Mouse (Mus musculus): ENCODE results near the gene Lpo. TPM values are rescaled to one million over a fixed set of nuclear protein-coding genes. Genes with fewer than 3 reads are reported as not detected.
A peak's percentile ranks its signal among the peaks of the same experiment; 100 is the strongest.

Lpo gene
- total and polyA plus RNA-seq, 2 experiments from 2014 or later: 3.3 to 3.4 TPM

- Histone ChIP-seq H3K4me2 (ENCODE audit: low read depth, low read length) (no peak overlapping the region), H3K27ac (no peak overlapping the region), H3K9me3 (ENCODE audit: low read length) (no peaks in the 10 kb centered on the region), H3K4me1 (ENCODE audit: insufficient read depth, low read length) (0 out of 2 replicates have a peak, but pooled peaks cover 3% of the 10 kb centered on the region), H3K27me3 (ENCODE audit: insufficient read depth, low read length) (no peaks in the 10 kb centered on the region), H3K36me3 (ENCODE audit: insufficient read depth, low read length) (no peaks in the 10 kb centered on the region), H3K4me3 (ENCODE audit: low read length) (no peak overlapping the region), H3K9ac (replicated peaks; ENCODE audit: low read length) (no peak overlapping the region)
- DNase-seq (ENCODE audit: low spot score): no peak
- TF ChIP-seq CTCF (IDR thresholded peaks at IDR 0.05; ENCODE audit: low read depth): no peak
- WGBS: 84% methylated on average over 7 of the region's 7 CpGs
- no peak for ATAC-seq
These were observed 19.9 kb downstream of the Lpo start for GRCm38 (mm10) chr11:87808236-87808635.

- DNase-seq (ENCODE audit: low spot score) (no peak), ATAC-seq (no peak)
- Histone ChIP-seq H3K4me3 (ENCODE audit: low read length) (no peak overlapping the region), H3K9me3 (ENCODE audit: low read length) (no peaks in the 10 kb centered on the region), H3K4me1 (ENCODE audit: insufficient read depth, low read length) (0 out of 2 replicates have a peak, but pooled peaks cover 8% of the 10 kb centered on the region), H3K27ac (no peak overlapping the region), H3K36me3 (ENCODE audit: insufficient read depth, low read length) (no peaks in the 10 kb centered on the region), H3K4me2 (ENCODE audit: low read depth, low read length) (no peak overlapping the region), H3K27me3 (ENCODE audit: insufficient read depth, low read length) (no peaks in the 10 kb centered on the region), H3K9ac (replicated peaks; ENCODE audit: low read length) (no peak overlapping the region)
- no peak for TF ChIP-seq CTCF (IDR thresholded peaks at IDR 0.05; ENCODE audit: low read depth)
- 89% methylated on average over 6 of the region's 6 CpGs for WGBS
These were observed 20.7 kb downstream of the Lpo start for GRCm38 (mm10) chr11:87807433-87807832.

- DNase-seq (ENCODE audit: low spot score) (no peak), ATAC-seq (no peak)
- Histone ChIP-seq H3K4me3 (ENCODE audit: low read length) (no peak overlapping the region), H3K4me2 (ENCODE audit: low read depth, low read length) (no peak overlapping the region), H3K27me3 (ENCODE audit: insufficient read depth, low read length) (no peaks in the 10 kb centered on the region), H3K4me1 (ENCODE audit: insufficient read depth, low read length) (0 out of 2 replicates have a peak, but pooled peaks cover 6% of the 10 kb centered on the region), H3K9me3 (ENCODE audit: low read length) (no peaks in the 10 kb centered on the region), H3K9ac (replicated peaks; ENCODE audit: low read length) (no peak overlapping the region), H3K27ac (no peak overlapping the region), H3K36me3 (ENCODE audit: insufficient read depth, low read length) (no peaks in the 10 kb centered on the region)
- peak; percentile 46 for TF ChIP-seq CTCF (IDR thresholded peaks at IDR 0.05; ENCODE audit: low read depth)
- WGBS: 67% methylated on average over 1 of the region's 1 CpGs
These were observed 22.6 kb downstream of the Lpo start for GRCm38 (mm10) chr11:87805448-87805847.

- H3K4me2 ChIP-seq (ENCODE audit: low read depth, low read length): 0 out of 2 replicates have a peak overlapping the region, but pooled peaks have one; percentile 10
- 0 out of 2 replicates have a peak, but pooled peaks cover 6% of the 10 kb centered on the region for H3K4me1 ChIP-seq (ENCODE audit: insufficient read depth, low read length)
- no peak overlapping the region for H3K4me3 ChIP-seq (ENCODE audit: low read length)
- 0 out of 2 replicates have a peak, but pooled peaks have one; percentile 18 for ATAC-seq
- peak; percentile 67 for TF ChIP-seq CTCF (IDR thresholded peaks at IDR 0.05; ENCODE audit: low read depth)
- no peaks in the 10 kb centered on the region for H3K27me3 ChIP-seq (ENCODE audit: insufficient read depth, low read length)
- 39% methylated on average over 14 of the region's 14 CpGs for WGBS
- H3K27ac ChIP-seq: no peak overlapping the region
- H3K9me3 ChIP-seq (ENCODE audit: low read length): no peaks in the 10 kb centered on the region
- H3K9ac ChIP-seq (replicated peaks; ENCODE audit: low read length): no peak overlapping the region
- DNase-seq (ENCODE audit: low spot score): peak; percentile 39
- H3K36me3 ChIP-seq (ENCODE audit: insufficient read depth, low read length): no peaks in the 10 kb centered on the region
These were observed 25.5 kb downstream of the Lpo start for GRCm38 (mm10) chr11:87802621-87803020.

GRCm38 (mm10) chr11:87801711-87802275 lies 26.3 kb downstream of the Lpo start:
- no peaks in the 10 kb centered on the region for H3K9me3 ChIP-seq (ENCODE audit: low read length)
- no peak overlapping the region for H3K4me3 ChIP-seq (ENCODE audit: low read length)
- no peak for DNase-seq (ENCODE audit: low spot score)
- no peak overlapping the region for H3K9ac ChIP-seq (replicated peaks; ENCODE audit: low read length)
- no peak for ATAC-seq
- H3K36me3 ChIP-seq (ENCODE audit: insufficient read depth, low read length): no peaks in the 10 kb centered on the region
- WGBS: 88% methylated on average over 22 of the region's 22 CpGs
- H3K4me1 ChIP-seq (ENCODE audit: insufficient read depth, low read length): 0 out of 2 replicates have a peak, but pooled peaks cover 6% of the 10 kb centered on the region
- H3K4me2 ChIP-seq (ENCODE audit: low read depth, low read length): no peak overlapping the region
- TF ChIP-seq CTCF (IDR thresholded peaks at IDR 0.05; ENCODE audit: low read depth): no peak
- no peaks in the 10 kb centered on the region for H3K27me3 ChIP-seq (ENCODE audit: insufficient read depth, low read length)
- H3K27ac ChIP-seq: no peak overlapping the region

GRCm38 (mm10) chr11:87793460-87793859 lies 34.6 kb downstream of the Lpo start, which contains the start of gene Mpo:
TSS of gene Mpo (plus strand) at chr11:87793581.
- H3K36me3 ChIP-seq (ENCODE audit: insufficient read depth, low read length): no peaks in the 10 kb centered on the region
- 68% methylated on average over 3 of the region's 3 CpGs for WGBS
- no peaks in the 10 kb centered on the region; the same call in 1 of the 2 replicates for H3K4me1 ChIP-seq (ENCODE audit: insufficient read depth, low read length)
- no peak for DNase-seq (ENCODE audit: low spot score)
- H3K9me3 ChIP-seq (ENCODE audit: low read length): no peaks in the 10 kb centered on the region
- H3K4me3 ChIP-seq (ENCODE audit: low read length): no peak within 1 kb of the TSS
- ATAC-seq: no peak
- H3K27ac ChIP-seq: no peak within 1 kb of the TSS
- H3K27me3 ChIP-seq (ENCODE audit: insufficient read depth, low read length): no peaks in the 10 kb centered on the region
- TF ChIP-seq CTCF (IDR thresholded peaks at IDR 0.05; ENCODE audit: low read depth): no peak
- no peak within 1 kb of the TSS for H3K9ac ChIP-seq (replicated peaks; ENCODE audit: low read length)
- H3K4me2 ChIP-seq (ENCODE audit: low read depth, low read length): no peak within 1 kb of the TSS

GRCm38 (mm10) chr11:87790088-87790487 lies 38.0 kb downstream of the Lpo start:
- H3K4me2 ChIP-seq (ENCODE audit: low read depth, low read length): no peak overlapping the region
- 86% methylated on average over 6 of the region's 6 CpGs for WGBS
- TF ChIP-seq CTCF (IDR thresholded peaks at IDR 0.05; ENCODE audit: low read depth): no peak
- DNase-seq (ENCODE audit: low spot score): no peak
- no peaks in the 10 kb centered on the region for H3K36me3 ChIP-seq (ENCODE audit: insufficient read depth, low read length)
- no peak for ATAC-seq
- no peak overlapping the region for H3K27ac ChIP-seq
- H3K4me1 ChIP-seq (ENCODE audit: insufficient read depth, low read length): no peaks in the 10 kb centered on the region; the same call in 1 of the 2 replicates
- no peaks in the 10 kb centered on the region for H3K27me3 ChIP-seq (ENCODE audit: insufficient read depth, low read length)
- H3K4me3 ChIP-seq (ENCODE audit: low read length): no peak overlapping the region
- H3K9ac ChIP-seq (replicated peaks; ENCODE audit: low read length): no peak overlapping the region
- no peaks in the 10 kb centered on the region for H3K9me3 ChIP-seq (ENCODE audit: low read length)

Measured in hindbrain, postnatal 0 days (tissue).